7 mouse cellular contexts compared by ENCODE assay signal in the genomic region with DNA sequence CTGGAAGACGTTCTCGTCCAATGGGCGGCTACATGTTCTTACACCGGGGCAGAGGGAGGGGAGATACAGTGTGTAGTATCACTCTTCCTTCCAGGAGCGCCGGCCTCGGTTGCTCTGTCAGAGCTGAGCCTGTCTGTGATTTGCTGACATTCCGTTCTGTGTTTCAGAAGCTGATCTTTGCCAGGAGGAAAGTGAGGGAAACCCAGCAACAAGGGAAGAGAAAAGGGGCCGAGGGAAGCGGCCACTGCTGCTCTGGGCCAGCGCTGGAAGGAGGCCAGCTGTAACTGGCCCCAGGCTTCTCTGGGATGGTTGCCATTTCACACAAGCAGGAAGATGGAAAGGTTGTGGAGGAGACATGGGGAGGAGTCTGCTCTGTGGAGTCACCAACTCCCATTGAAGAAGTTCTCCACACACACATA.
A peak's percentile ranks its signal among the peaks of the same experiment; 100 is the strongest.
DNase-seq lines count a peak whose midpoint lies in the region.

No protein-coding gene starts in this region.

- DNase-seq in adipocyte (ENCODE audit: low spot score), result peak; percentile 54
- DNase-seq in brain, adult 2 months (ENCODE audit: low read depth, low spot score), result peak; percentile 92
- peak; percentile 26 to 40 for DNase-seq in frontal cortex, postnatal 14 days (ENCODE audit: low spot score in 2 of 2)
- peak; percentile 80 for DNase-seq in heart, postnatal 4 days
- DNase-seq in layer of hippocampus, postnatal 25 days (ENCODE audit: extremely low spot score in 1 of 2, low spot score in 1 of 2), result peak; percentile 31 to 49
- peak; percentile 36 for DNase-seq in ovary, postnatal 10 days (ENCODE audit: low spot score)
- DNase-seq in thymus, postnatal 14 days, result no peak
